Mouse (Mus musculus) erythroblast, adult 5-6 weeks (primary cell): ENCODE measurements around the gene Map10. TPM values are rescaled to one million over a fixed set of nuclear protein-coding genes. Genes with fewer than 3 reads are reported as not detected.
A peak's percentile ranks its signal among the peaks of the same experiment; 100 is the strongest.

Experiments
- ATAC-seq: replicated peaks from 2 replicates; pipeline ENCODE4 v1.8.0; 2016; ENCODE audit warnings: moderate number of reproducible peaks, mild to moderate bottlenecking, moderate TSS enrichment, inconsistent platforms; ENCODE audit not compliant: poor library complexity, low FRiP score, severe bottlenecking
- total RNA-seq, 2 experiments: library from RNA; stranded (forward) in 1 of 2; stranded (reverse) in 1 of 2; fragments of 150-400 nt in 1 of 2; fragments of 200-764, 138-1000 nt in 1 of 2; gene quantifications; 2 replicates each; pipeline versions ENCODE4 v1.2.3 to v1.2.4; 2015 to 2017; ENCODE audit warnings: low replicate concordance in 2 of 2

Gene Map10
- total RNA-seq, 2 experiments from 2014 or later = not detected

- no peak for ATAC-seq
Measured at GRCm38 (mm10) chr8:125704434-125704833, 34.8 kb downstream of the Map10 start.

GRCm38 (mm10) chr8:125705816-125706215 is 36.2 kb downstream of the Map10 start:
- no peak for ATAC-seq

DNA sequence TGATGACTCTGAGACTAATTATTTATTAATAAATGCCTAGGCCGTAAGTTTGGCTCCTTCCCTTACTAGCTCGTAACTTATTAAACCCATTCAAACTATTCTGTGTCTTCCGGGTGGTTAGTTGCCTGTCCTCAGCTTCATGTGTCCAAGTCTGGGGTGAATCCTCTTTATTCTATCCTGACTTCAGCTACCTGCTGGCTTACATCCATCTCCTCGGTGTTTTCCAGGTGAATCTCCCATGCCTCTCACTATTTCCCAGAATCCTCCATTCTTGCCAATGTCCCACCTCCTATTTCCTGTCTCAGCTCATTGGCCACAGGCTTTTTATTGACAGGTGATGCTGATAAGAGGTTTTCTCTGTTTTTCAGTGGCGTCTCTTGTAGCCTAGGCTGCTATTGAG is 39.6 kb downstream of the Map10 start:
- ATAC-seq = no peak

- peak; percentile 98 for ATAC-seq
Measured at GRCm38 (mm10) chr8:125711514-125711913, 41.9 kb downstream of the Map10 start.

GRCm38 (mm10) chr8:125716211-125716610 is 46.6 kb downstream of the Map10 start:
- no peak for ATAC-seq

DNA sequence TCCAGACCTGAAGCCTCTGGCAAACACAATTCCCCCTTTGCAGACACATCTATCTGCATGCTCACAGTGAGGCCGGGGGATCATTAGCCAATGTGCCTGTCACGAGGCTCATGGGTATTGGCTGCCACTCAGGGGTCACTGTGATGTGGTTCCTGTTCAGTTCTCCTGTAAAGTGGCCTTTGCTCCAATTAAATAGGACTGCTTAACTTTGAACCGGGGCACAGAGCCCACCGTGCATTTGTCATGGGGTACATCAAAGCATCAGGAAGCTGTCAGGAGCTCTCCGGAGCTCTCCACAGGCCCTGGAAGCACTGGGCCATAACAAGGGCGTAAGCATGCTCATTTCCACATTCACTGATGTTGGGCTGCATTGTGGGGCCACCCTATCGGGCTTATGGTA is 47.0 kb downstream of the Map10 start:
- ATAC-seq = no peak

DNA sequence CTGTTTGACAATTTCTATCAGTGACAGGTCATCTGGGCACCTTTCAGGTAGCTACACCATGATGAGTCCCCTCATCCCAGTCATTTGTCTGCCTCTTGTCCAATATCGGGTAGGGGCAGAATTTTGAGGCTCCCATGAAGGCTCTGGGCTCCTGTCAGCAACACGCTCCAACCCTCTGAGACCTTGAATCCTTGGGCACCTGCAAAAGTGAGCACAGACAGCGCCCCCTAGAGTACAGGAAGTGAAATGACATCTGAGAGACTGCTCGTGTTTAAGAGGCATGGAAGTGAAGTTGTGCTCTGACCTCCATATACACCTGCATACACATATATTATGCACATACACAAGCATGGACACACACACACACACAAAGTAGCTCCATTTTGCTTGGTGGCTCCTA is 49.3 kb downstream of the Map10 start:
- ATAC-seq = no peak; the same call in 1 of the 2 replicates

DNA sequence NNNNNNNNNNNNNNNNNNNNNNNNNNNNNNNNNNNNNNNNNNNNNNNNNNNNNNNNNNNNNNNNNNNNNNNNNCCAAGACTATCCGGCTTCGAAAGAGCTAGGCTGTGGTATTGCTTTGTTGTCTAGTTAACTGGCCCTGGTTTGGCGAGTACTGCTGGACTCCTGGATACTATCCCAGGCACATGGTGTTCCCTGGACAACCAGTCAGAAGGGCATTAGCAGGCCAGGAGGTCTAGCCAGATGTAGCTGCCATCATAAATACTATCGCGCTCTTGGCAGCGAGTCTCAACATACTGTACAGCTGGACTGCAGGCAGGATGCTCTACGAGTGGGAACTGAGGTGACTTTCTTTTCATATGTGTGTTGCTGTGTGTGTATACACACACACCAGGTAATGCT is 53.1 kb downstream of the Map10 start:
- no peak for ATAC-seq

Other genes with a start within 250 kb of the Map10 start
- gene Sipa1l2, start 100.0 kb upstream of the Map10 start, total RNA-seq (2015; ENCODE audit: low replicate concordance) = 0.38 and 1.9 TPM in 2 replicates
- gene Sipa1l2, start 100.0 kb upstream of the Map10 start, total RNA-seq (2017; ENCODE audit: low replicate concordance) = 1.2 and 2.6 TPM in 2 replicates
- 4.2 and 14.2 TPM in 2 replicates for gene Ntpcr, start 60.1 kb downstream of the Map10 start, total RNA-seq (2015; ENCODE audit: low replicate concordance)
- 3.2 and 10.7 TPM in 2 replicates for gene Ntpcr, start 60.1 kb downstream of the Map10 start, total RNA-seq (2017; ENCODE audit: low replicate concordance)
- not detected in 2 replicates for gene Pcnx2, start 228.5 kb downstream of the Map10 start, total RNA-seq (2015; ENCODE audit: low replicate concordance)
- gene Pcnx2, start 228.5 kb downstream of the Map10 start, total RNA-seq (2017; ENCODE audit: low replicate concordance) = not detected in 2 replicates
- not detected in 2 replicates for gene Map3k21, start 240.6 kb downstream of the Map10 start, total RNA-seq (2015; ENCODE audit: low replicate concordance)
- not detected in 2 replicates for gene Map3k21, start 240.6 kb downstream of the Map10 start, total RNA-seq (2017; ENCODE audit: low replicate concordance)